ENCODE assay signal across 15 mouse cellular contexts in genomic region chr12:55309501-55309900, GRCm38 (mm10).
"Had no signal": no experiment of that assay in that cellular context is flagged by ENCODE, and none has a peak within 500 bp of the region (broad histone marks: within the 10 kb centered on the region; RNA-seq: fewer than 3 reads in every experiment).

No protein-coding gene starts in this region.

- H3K9me3 ChIP-seq: liver, embryonic 13.5 days; midbrain, embryonic 12.5 days had no signal

- H3K4me1 ChIP-seq: midbrain, embryonic 12.5 days had no signal

- H3K4me3 ChIP-seq: liver, embryonic 13.5 days; midbrain, embryonic 12.5 days; myocyte had no signal

- H3K27me3 ChIP-seq: liver, embryonic 13.5 days; midbrain, embryonic 12.5 days had no signal

- DNase-seq: kidney, adult 18-20 months; kidney, postnatal 14 days; kidney, postnatal 4 days; left cerebral cortex, postnatal 4 days; liver, embryonic 13.5 days; lung, adult 2 months; lung, postnatal 14 days; lung, postnatal 4 days; right cerebral cortex, postnatal 14 days; right cerebral cortex, postnatal 4 days; thymus, adult 18-20 months; thymus, postnatal 14 days; thymus, postnatal 4 days had no signal
